21 mouse cellular contexts compared by ENCODE assay signal in genomic region chr7:118845141-118845540, GRCm38 (mm10).
"Had no signal": no experiment of that assay in that cellular context is flagged by ENCODE, and none has a peak within 500 bp of the region (broad histone marks: within the 10 kb centered on the region; RNA-seq: fewer than 3 reads in every experiment).

No protein-coding gene starts in this region.

- H3K27me3 ChIP-seq: limb, embryonic 13.5 days; liver, embryonic 13.5 days; lung, embryonic 15.5 days; megakaryocyte, embryonic 14.5 days; midbrain, embryonic 12.5 days had no signal

- ATAC-seq: inflammation-experienced regulatory T-cells, adult 6 months; intestine, postnatal 0 days; liver, postnatal 0 days; midbrain, embryonic 16.5 days had no signal

- H3K9me3 ChIP-seq: limb, embryonic 10.5 days; limb, embryonic 13.5 days; liver, embryonic 13.5 days; lung, embryonic 15.5 days; megakaryocyte, embryonic 14.5 days; midbrain, embryonic 12.5 days had no signal

- H3K9ac ChIP-seq: limb, embryonic 13.5 days; liver, embryonic 13.5 days; liver, postnatal 0 days; lung, embryonic 15.5 days; midbrain, embryonic 12.5 days had no signal

- H3K4me3 ChIP-seq: layer of hippocampus, adult 2 months; limb, embryonic 10.5 days; limb, embryonic 13.5 days; liver, embryonic 13.5 days; lung, embryonic 15.5 days; megakaryocyte, embryonic 14.5 days; midbrain, embryonic 12.5 days had no signal

- H3K4me1 ChIP-seq: limb, embryonic 10.5 days; midbrain, embryonic 12.5 days had no signal

- H3K4me2 ChIP-seq: limb, embryonic 13.5 days; liver, embryonic 13.5 days; lung, embryonic 15.5 days; midbrain, embryonic 12.5 days had no signal

- DNase-seq: kidney, adult 2 months; kidney, postnatal 25 days; layer of hippocampus, adult 9-11 months; liver; liver, embryonic 13.5 days; liver, postnatal 0 days; lung, postnatal 10 days; lung, postnatal 36 days; thymus, adult 2 months; thymus, postnatal 14 days; thymus, postnatal 4 days had no signal

- H3K27ac ChIP-seq: kidney, postnatal 0 days; layer of hippocampus, adult 2 months; limb, embryonic 10.5 days; limb, embryonic 13.5 days; liver, embryonic 13.5 days; lung, embryonic 15.5 days; midbrain, embryonic 12.5 days had no signal
